Mouse (Mus musculus) T-cell, adult 2 months (primary cell): ENCODE measurements around the gene Egfl6.

Source experiments
- DNase-seq: peaks from one replicate; pipeline ENCODE4 v3.0.0; 2022; ENCODE audit warnings: low spot score

Egfl6 gene

DNA sequence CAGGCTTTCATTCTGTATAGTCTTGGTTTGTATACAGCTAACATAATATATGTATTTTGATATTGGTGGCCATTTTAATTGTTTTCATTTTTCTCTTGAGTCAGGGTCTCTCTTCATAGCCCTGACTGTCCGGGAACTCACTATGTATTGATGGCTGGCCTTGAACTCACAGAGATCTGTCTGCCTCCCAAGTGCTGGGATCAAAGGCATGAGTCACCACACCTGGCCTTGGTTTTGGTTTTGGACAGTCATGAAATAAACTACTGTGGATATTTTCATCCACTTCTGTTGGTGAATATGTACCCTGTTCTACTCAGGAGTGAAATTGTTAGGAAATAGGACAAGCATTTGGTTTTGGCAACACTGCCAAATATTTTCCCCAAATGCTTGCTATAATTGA lies 68.9 kb downstream of the Egfl6 start:
- no peak for DNase-seq

DNA sequence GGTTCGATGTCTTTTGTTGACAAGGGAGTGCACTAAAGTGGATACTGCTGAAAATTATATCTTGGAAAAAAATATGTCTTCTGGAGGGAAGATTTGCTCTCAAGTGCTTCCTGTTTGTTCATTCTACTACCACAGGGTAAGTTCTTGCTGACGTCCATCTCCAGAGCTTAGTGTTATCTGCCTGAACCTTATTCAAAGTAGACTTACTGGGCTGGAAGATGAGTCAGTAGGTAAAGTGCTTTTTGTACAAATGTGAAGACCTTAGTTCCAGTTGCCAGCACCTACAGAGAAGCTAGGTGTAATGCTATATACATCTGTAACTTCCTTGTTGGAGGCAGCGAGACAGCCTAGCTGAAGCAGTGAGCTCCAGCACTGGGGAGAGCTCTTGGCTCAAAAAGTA lies 69.6 kb downstream of the Egfl6 start:
- no peak for DNase-seq

DNA sequence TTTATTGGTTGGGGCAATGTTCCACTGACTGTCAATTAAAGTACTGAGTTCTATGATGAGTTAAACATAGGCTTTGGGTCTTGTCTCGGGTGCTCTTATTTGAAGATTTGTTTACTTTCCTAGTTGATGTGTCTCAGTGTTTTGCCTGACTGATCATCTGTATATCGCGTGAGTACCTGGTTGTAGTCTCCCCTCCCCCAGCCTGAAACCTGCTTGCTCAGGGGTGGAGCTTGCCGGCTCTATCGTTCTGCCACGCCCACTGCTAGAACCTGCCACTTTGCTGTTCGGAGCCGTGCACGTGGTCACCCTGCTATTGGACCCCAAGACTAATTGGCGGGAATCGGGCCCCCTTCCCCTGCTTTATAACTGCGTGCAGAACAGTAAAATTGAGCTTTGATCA lies 71.5 kb downstream of the Egfl6 start:
- DNase-seq = peak; percentile 36

DNA sequence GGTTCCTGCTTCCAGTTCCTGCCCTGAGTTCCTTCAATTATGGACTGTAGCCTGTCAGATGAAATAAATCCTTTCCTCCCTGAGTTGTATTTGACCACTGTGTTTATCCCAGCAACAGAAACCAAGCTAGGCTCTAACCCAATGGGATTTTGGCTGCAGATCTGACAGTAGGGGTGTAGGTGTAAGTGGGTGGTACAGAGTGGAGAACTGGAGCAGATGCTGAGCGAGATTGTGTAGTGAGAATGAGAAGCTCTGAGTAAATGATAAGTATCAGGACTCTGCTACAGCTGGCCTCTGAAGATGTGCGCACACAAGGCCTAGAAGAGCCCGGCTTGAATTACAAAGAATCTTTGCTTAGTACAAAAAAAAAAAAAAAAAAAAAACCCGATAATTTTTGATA lies 73.4 kb downstream of the Egfl6 start:
- DNase-seq = no peak

DNA sequence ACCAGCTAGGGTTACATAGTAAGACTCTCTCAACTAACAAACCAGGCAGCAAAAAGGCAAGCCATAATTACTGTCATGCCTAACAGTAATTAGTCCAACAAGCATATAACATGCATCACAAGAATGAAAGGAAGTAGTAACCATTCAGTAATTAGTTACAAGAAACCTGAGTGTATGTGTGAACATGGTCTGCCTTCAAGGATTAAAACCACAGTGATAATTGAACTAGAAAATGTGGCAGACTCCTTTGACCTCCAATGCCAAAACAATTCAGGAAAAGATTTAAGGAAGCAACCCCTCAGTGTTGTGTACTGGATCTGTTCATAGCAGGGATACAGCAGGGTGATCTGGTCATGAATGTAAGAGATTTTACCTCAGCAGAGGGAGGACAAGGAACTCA lies 74.4 kb downstream of the Egfl6 start:
- no peak for DNase-seq

DNA sequence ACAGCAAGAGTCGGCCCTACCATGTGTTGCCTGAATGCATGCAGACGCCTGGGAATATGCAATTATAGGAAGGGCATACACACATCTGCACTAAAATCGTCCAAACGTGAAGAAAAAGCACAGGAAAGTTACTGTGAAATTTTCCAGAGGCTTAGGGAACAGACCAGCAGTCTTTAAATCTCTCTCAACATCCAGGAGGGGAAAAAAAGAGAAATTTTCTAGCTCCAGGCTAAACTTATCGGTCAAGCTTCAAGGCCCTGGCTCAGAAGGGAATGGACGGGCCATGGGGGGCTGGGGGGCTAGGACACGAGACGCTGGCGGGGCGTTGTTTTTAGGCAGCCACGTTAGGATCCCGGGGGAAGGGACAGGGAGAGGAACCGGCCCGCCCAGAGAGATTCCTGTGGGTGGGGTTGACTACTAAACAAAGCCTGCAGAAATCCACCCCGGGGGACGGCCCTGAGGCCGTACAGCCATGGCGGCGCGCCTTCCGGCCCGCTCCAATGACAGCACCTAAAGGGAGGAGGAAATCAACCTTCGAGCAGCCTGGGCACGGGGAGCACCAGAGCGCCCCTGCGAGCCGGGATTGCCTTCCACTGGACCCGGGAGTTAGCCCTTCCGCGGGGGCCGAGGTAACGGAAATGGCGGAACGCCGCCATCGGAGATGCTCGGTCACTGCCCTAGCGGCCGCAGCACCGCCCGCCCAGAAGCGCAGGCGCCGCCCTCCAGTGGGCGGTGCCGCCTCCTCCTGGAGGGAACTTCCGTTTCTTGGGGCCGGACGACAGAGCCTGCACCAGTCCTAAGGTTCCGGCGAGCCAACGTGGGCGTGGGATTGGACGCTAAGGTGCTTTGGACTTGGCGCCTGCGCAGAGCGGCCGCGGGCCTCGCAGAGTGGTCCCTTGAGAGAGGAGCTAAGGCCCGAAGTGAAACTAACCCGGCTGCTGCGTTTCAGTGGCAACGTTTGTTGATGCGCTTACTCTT lies 75.5 kb downstream of the Egfl6 start:
- peak; percentile 95 for DNase-seq

DNA sequence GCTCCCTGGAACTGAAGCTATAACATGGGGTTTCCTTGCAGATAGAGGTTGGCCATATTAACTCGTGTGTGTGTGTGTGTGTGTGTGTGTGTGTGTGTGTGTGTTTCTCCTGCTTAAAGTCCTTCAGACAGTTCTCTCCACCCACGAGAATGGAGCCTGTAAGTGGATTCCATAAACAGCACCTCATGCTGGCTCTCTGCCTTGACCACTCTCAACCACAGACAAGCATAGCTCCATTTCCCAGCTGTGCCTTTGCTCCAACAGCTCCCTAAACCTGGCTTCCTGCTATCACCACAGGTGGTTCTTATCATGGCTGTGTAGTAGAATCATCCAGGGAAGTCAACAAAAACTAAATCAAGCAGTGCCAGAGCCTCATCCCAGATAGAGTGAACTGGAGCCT lies 81.1 kb downstream of the Egfl6 start:
- no peak for DNase-seq

DNA sequence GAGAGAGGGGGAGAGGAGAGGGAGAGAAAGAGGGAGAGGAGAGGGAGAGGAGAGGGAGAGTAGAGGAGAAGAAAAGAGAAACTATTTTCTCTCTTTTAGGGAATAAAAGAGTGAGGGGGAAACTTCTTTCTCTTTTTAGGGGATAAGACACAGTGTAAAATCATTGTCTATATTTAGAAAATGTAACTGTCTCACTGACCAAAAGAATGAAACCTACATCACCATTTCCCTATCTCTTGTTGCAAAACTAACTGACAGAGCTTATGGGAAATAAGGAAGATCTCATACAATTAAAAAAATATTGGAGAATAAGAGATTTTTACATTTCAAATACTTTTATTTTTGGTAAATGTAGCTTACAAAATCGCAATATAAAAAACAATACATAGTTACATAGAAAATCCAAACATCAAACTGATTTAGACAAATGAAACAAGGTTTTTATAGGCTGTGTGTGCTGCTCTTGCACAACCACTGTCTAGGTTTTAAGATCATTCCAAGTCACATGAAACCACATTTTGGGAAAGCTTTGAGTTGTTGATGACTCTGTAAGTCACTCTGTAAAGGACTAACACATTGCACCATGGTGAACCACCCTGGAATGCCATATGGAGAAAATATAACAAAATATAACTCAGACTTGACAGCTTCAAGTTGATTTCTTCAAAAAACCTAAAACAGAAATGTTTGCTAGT lies 85.9 kb downstream of the Egfl6 start:
- DNase-seq = no peak

DNA sequence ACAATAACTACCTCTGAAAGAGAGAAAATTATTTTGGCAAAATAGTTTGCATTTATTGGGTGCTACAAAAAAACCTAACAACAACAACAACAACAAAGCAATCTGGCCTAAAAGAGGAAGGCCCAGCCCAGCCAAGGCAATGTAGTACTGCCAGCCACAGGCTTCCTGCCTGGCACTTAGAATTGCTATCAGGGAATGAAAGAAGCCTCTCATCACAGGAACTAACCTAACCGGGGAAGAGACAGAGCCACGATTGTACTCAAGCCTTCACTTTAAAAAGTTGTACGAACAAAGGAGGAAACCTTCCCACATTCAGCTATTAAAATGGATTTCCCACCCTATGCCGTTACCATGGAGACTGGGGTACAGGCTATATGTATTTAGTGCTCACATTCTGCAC lies 87.7 kb downstream of the Egfl6 start:
- DNase-seq = no peak

DNA sequence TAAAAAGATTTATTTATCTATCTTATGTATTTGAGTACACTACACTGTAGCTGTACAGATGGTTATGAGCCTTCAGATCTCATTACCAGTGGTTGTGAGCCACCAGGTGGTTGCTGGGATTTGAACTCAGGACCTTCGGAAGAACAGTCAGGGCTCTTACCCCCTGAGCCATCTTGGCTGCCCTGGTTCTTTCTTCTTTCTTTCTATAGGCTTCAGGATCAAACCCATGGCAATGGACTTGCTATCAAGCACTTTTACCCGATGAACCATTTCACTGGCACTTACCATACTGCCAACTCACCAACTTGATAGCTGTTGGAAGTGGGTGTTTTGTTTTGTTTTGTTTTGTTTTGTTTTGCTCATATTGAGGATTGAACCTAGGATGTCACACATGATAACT lies 90.5 kb downstream of the Egfl6 start:
- DNase-seq = no peak

DNA sequence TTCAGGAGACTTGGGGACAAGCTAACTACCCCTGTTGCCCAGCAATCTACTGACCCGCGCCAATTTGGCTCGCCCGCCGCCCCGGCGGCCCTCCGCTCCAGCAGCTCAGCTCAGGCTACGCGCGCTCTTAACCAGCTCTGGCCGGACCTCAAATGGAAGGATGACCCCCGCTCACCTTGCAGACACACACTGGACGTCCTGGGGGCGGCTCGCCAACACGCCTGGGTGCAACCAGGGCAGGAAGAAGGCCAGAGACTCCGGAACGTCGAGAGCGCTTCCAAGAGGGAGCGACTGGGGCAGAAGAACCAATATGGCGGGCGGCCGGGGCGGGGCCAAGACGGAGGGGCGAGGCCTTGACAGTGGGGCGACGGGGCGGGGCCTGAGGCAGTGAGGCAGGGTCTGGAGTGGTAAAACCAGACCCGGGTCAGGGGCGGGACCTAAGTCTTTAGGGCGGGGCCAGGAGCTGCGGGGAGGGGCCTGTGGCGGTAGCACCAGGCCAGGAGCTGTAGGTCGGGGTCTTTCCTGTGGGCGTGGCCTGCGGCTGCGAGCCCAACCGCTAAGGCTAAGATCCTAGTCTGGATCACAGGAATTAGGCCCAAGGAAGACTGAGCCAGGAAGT lies 106.0 kb downstream of the Egfl6 start, which contains the start of gene Rab9:
Gene Rab9 (minus strand): TSS at position 503 of the 619 bp plus-strand sequence.
- DNase-seq = peak; percentile 91

DNA sequence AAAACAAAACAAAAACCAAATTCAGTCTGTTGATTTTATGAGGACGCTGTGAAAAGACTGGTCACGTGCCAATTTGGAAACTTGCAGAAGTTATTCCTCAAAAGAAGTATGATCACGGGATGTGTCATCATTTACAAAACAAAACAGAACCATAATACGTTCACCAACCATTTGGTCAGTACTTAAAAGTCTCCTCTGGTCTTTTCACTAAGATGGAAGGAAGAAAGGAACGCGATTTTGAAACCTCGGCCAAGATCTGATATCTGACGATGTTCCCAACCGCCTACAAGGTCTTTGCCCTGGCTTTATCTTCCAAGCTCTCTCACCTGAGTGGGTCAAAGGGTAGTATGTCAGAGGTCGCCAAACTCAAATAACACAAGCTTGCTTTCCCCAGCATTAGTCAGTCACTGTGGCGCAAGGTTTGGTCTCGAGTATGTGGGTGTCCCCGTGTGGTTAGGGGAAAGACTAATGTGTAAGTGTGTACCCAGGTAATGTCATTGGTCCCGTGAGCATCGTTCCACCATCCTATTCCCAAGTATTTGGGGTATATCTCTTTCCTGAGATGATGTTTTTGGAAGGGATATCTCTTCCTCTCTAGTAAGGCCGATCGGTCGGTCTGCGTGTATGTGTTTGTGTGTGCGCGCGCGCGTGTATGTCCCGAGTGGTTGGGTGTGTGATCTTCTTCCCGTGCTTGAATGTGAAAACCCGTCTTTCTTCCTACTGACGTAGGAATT lies 106.7 kb downstream of the Egfl6 start:
- peak; percentile 2 for DNase-seq

DNA sequence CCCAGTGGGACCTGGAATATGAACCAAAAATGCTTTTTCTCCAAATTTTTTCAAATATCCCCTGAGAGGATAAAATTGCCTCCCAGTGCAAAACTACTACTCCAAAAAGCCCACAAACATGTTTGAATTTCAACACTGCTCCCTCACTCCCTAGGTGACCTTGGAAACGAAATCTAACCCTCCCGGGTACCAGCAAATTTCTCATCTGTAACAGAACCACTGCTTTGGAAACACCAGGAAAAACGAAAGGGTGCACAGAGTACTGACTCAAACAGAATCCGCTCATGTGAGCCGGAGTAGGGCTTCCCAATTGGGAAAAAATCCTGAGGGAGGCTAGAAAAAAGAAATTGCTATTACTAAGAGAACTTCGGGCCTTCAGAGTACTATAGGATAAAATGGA lies 108.1 kb downstream of the Egfl6 start:
- DNase-seq = no peak
